Mouse (Mus musculus): ENCODE data around the gene Ttc28.

The Ttc28 gene

DNA sequence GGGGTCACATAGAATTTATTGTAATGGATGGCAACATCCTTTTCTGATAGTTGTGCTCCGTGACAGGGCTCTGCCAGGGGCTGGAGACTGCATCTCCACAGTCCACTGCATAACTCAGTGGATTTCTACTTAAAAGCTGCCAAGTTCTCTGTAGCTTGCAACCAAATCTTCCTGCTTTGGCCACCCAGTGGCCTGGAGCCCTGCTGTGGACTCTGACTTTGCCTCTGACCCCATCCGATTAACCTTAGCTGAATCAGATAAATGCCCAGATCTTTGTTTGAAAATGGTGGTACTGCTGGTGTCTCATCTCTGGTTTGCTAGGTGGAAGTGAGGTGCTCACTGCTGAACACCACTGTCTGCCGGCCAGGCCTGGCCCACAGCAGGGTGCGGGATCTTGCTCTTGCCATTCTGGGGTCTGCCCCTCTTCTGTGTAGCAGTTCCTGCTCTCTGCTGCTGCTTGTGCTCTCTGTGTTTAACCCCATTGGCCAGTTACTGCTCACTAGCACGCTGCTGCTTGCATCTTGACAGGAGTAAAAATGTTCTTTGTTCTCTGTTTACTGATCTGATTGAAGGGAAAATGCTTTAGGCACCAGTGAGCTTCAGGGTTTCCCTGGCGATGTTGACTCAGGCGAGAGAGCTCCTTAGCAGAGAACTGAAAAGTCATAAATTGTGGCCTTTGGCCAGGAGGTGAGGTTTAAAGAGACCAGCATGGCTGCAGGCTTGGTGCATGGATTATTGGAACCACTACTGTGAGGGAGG, 219.1 kb downstream of the Ttc28 start:
- no peak for DNase-seq (ENCODE audit: low spot score in 2 of 2)

- no peak for DNase-seq (ENCODE audit: low spot score in 2 of 2)
These were observed 221.0 kb downstream of the Ttc28 start for GRCm38 (mm10) chr5:111100585-111100984.

GRCm38 (mm10) chr5:111101383-111101932, 221.9 kb downstream of the Ttc28 start:
- no peak for DNase-seq (ENCODE audit: low spot score in 2 of 2)

- DNase-seq (ENCODE audit: low spot score in 2 of 2): no peak
These were observed 225.2 kb downstream of the Ttc28 start for GRCm38 (mm10) chr5:111104801-111105200.

- DNase-seq (ENCODE audit: low spot score in 2 of 2): no peak
These were observed 231.8 kb downstream of the Ttc28 start for GRCm38 (mm10) chr5:111111378-111111777.

- DNase-seq (ENCODE audit: low spot score in 2 of 2): no peak
These were observed 233.6 kb downstream of the Ttc28 start for GRCm38 (mm10) chr5:111113183-111113582.

DNA sequence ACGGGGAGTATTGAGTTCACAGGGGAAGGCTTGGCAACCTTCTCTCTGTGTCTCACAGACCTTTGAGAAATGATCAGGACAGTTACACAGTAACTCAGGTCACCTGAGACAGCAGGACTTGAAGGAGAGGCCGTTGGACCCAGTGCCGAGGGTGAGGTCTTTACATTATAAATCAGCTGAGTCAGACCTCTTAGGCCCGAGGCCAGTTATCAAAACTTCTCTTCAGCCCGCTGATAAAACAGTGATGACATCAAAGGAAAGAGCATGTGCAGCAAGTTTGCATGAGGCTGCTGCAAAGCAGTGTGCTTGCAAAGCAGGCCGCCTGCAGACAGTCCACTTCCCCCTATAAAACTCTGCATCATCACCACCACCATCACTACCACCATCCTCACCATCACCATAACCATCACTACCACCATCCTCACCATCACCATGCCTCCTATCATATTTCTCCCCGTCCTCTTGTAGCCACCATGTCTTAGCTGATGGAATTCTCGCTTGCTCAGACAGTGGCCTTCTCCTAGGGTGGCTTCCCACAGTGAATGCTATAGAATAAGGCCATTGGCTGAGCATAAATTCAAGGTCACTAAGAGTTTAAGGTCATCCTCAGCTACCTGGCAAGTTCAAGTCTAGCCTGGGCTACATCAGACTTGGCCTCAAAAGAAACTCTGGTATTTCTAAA, 234.2 kb downstream of the Ttc28 start:
- no peak for DNase-seq (ENCODE audit: low spot score in 2 of 2)

GRCm38 (mm10) chr5:111114597-111114996, 235.0 kb downstream of the Ttc28 start:
- DNase-seq (ENCODE audit: low spot score in 2 of 2): no peak

DNA sequence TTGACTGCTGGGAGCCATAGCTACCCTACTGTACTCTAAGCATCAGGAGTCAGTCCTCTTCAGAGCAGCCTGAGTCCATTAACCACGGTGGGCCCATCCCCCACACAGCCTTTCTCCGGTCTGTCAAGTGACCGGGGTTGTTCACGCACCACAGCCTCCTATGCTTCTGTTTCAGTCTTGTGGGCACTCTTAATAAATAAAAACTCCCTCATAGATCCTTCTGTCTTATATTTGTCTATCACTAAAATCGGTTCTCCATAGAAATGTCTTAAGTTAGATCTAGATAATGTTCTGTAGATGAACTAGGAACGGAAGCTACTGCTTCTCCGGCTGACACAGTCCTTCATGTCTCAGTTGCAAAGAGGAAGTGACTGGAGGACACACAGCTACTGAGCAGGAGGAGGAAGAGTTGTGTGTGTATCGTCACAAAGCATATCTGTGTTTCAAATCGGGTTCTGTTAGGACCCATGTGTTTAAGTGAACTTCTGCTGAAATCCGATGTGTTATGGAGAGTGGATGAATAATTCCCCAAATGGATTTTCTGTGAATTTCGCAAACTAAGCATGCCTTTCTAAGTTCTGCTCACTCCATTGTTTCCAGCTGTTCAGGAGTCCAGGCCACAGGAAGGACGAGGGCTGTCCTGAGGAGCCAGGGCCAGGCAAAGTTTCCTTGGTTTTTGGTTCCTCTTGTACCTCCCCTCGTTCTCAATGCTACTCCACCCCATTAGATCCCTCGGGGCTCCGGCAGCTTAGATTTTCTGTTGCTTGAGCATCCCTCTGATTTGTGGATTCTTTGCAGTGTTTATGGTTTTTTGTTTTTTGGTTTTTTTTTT, 236.1 kb downstream of the Ttc28 start:
- DNase-seq (ENCODE audit: low spot score in 2 of 2): no peak

- no peak for DNase-seq (ENCODE audit: low spot score in 2 of 2)
These were observed 240.2 kb downstream of the Ttc28 start for GRCm38 (mm10) chr5:111119805-111120204.

DNA sequence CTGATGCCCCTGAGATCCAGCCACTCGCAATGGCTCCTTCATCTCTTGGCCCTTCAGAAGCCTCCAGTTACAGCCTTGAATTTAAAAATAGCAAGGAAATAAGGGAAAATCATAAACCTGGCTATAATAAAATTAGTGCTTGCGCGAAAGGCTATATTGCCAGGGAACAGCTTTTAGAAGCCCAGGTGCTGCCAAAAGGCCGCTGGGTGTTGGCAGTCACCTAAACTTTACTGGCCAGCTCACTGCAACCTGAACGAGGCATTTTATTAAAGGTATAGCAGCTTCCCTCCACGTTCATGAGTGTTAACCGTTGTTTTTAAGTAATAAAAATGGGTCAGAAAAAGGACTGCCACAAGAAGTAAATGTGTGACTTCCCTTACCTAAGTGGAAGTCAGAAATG, 240.7 kb downstream of the Ttc28 start:
- no peak for DNase-seq (ENCODE audit: low spot score in 2 of 2)

- DNase-seq (ENCODE audit: low spot score in 2 of 2): no peak
These were observed 241.3 kb downstream of the Ttc28 start for GRCm38 (mm10) chr5:111120705-111121420.

DNA sequence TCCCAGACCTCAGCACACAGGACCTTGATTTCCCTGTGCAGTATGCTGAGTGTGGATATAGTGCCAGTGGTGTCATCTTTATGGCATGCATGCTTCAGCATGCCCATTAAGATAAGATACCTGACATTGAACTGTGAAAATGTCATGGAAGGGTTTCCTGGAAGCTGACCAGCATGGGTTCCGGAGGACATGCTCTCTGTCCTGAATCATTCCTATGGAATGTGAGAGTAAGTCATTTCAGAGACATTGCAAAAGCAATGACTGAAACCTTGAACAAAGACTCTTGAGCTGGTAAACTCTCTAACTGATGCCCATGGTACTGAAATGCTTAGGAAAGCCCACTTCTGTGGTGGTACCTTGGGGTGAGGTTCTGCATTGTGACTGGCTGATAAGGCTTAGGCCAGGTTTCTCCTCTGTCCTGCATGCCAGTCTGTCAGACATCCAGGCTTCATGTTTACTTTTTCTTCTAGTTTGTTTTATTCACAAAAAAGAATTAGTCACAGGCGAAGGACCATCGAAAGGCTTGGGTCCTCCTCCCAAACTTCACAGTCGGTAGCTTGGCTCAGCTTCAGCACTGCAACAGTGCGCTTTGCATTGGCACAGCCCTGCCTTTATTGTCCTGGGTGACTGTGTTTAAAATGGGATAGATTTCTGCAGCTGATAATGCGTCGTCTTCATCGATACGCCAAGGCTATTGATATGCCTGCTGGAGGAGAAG, 242.9 kb downstream of the Ttc28 start:
- no peak for DNase-seq (ENCODE audit: low spot score in 2 of 2)

- peak in 1 of 2 experiments; percentile 37 for DNase-seq (ENCODE audit: low spot score in 2 of 2)
These were observed 243.6 kb downstream of the Ttc28 start for GRCm38 (mm10) chr5:111123050-111123746.

GRCm38 (mm10) chr5:111124620-111125200, 245.1 kb downstream of the Ttc28 start:
- no peak for DNase-seq (ENCODE audit: low spot score in 2 of 2)

GRCm38 (mm10) chr5:111125746-111126145, 246.1 kb downstream of the Ttc28 start:
- no peak for DNase-seq (ENCODE audit: low spot score in 2 of 2)

DNA sequence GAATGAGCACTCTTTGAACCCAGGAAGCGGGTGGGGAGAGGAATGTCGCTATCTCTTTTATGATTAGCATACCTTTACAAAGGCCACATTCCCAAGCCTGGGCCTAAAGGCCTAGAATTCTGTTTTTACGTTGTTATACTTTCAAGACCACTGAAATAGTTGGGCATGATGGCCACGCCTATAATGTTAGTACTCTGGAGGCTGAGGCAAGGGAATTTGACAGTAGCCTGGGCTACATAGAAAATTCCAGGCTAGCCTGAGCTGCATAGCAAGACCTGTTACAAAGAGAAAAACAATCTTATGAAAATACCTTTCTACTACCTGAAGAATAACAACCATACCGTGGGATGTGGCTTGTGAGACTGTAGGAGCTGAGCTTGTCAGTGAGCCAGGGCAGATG, 248.2 kb downstream of the Ttc28 start:
- DNase-seq (ENCODE audit: low spot score in 2 of 2): no peak

DNA sequence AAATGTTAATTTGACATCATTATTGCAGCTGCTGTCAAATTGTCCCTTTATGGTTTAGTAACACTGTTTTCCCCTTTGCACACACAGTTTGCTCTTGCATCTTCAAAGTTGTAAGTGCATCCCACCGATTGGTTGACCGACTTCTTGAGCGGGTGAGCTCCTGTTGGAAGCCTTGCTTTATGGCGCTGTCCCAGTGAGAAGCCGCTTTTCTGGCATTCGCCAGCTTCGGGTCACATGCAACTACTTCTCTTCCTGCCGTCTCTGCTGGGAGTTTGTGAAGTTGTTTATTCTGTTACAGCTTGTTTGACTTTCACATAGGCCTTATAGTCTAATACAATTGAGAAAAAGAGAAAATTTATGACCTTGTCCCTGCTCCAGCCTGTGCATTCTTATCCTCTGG, 250.5 kb downstream of the Ttc28 start:
- no peak for DNase-seq (ENCODE audit: low spot score in 2 of 2)

DNA sequence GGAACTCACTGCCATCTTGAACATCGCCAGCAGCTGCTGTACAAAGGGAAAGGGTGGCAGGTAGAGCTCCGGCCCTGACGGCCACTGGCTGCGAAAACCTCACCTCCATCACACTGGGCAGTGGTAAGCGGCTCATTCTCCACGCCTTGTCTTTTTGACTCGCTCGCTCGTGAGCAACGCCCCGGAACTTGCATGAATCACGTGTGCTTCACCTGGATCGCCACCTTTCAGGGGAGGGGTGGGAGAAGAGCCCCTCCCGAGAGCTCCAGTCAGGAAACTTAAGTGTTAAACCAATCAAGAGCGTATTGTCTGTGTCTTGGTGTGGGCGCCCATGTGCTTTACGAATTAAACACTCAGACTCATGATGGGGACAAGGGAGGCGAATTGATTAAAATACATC, 252.0 kb downstream of the Ttc28 start:
- no peak for DNase-seq (ENCODE audit: low spot score in 2 of 2)

- DNase-seq (ENCODE audit: low spot score in 2 of 2): no peak
These were observed 253.5 kb downstream of the Ttc28 start for GRCm38 (mm10) chr5:111133150-111133549.

All from frontal cortex, postnatal 36 days (tissue).